Mouse (Mus musculus) adrenal gland, postnatal 4 days (tissue): Measurements from ENCODE around the gene Lrtm2. TPM values are rescaled to one million over a fixed set of nuclear protein-coding genes. Genes with fewer than 3 reads are reported as not detected.
"Not testable (repeated sequence)": the region's sequence is repeated elsewhere in the genome, so short reads cannot be mapped to it uniquely, and the experiment has no call there.

Source experiments
- DNase-seq, 2 experiments: peaks; one replicate each; pipeline ENCODE4 v3.0.0; 2021 to 2022; ENCODE audit warnings: low spot score in 2 of 2, mixed read lengths in 2 of 2
- long read RNA-seq, 2 experiments: library from polyadenylated mRNA; stranded (forward); transcript quantifications; one replicate each; pipeline ENCODE4 v2.0.0; 2021
- total RNA-seq, 2 experiments: library from RNA; stranded (reverse); gene quantifications; 2 replicates each; pipeline ENCODE4 v1.2.3; 2021

The Lrtm2 gene
- under 1 TPM; 0.25 to 0.87 TPM for total RNA-seq
- long read RNA-seq, experiment 1 = 0 reads
- long read RNA-seq, experiment 2 = 0 reads

DNA sequence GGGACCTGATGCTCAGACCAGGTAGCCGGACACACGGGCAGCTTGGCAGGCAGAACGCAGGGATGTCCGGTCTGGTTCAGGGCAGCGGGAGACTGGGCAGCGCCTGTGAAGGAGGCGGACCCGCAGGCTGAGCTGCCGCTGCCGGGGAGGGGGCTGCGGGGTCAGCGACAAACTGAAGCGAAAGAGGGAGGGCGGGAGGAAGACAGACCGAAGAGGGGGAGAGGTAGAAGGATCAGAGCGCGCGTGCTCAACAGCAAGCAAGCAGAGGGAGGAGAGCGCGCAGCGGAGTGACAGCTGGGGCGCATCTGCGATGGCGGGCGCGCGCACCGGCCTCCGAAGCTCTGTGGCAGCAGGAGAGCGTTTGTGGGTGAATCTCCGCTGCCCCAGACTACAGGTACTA lies at the start of gene Lrtm2:
TSS of gene Lrtm2 (minus strand) at position 261 of the 400 bp plus-strand sequence.
- DNase-seq = no peak

DNA sequence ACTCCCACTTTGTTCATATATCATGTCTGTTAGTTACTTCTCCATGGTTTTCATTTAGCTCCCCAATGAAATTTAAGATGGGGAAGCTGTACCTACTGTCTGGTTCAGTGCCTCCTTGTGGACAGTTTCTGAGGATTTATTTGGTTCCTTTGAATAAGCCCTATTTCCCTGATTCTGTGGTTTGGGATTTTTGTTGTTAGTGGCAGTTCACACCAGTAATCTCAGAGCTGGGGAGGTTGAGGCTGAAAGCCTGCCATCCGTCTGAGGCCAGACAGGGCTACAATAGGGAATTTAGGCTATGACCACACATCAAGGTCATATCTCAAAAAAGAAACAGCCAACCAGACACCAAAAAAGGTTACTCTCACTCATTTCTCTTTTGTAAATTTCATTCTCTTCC lies 48.1 kb upstream of the Lrtm2 start:
- no peak for DNase-seq

DNA sequence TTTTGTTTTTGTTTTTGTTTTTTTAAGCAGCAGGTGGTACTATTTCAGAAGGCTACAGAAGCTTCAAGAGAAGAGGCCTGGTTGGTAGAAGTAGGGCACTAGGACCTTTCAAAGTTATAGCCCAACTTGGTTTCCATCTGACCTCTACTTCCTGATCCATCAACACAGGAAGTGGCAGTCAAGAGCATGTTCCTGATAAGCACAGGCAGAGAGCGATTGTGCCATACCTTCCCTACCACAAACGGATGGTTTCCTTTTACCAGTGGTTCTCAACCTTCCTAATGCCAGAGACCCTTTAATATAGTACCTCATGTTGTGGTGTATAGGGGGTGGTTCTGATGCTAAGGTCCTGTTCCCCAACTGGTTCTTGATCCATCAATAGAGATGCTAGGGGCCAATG lies 47.0 kb upstream of the Lrtm2 start:
- DNase-seq = no peak

DNA sequence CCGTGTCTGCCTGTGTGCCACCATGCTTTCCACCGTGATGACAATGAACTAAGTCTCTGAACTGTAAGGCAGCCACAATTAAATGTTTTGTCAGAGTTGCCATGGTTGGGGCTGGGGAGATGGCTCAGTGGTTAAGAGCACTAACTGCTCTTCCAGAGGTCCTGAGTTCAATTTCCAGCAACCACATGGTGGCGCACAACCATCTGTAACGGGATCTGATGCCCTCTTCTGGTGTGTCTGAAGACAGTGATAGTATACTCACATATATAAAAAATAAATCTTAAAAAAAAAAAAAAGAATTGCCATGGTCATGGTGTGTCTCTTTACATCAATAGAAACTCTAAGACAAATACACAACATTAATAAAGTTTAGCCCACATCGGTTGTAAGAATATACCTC lies 44.5 kb upstream of the Lrtm2 start:
- no peak for DNase-seq

DNA sequence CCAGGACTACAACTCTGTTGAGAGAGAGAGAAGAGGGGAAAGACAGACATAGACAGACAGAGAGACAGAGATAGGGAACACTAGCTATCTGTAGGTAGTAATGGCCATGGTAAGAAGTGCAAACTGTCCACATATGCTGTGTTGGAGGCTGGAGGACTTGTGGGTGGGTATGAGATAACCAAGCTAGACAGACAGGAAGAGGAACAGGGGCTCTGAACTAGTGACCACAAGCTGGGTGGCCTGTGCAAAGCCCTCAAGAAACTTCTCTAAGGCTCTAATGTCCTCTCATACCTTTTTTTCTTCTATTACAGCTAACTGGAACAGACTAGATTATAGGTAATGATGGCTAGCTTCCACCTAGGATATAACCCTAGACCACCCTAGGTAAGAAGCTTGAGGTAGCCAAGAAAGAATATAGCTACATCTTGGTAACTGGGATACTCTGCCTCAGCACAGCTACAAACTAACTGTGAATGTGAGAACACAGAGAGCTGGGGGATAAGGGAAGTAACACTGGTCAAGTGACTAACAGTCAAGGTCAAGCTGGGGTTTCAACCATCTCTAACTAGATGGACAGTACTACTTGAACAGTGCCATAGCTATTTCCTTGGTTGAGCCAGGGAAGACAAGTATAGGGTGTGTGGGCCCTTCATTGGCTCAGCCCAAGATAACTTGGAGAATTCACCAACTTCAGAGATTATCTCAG lies 42.6 kb upstream of the Lrtm2 start:
- no peak for DNase-seq

DNA sequence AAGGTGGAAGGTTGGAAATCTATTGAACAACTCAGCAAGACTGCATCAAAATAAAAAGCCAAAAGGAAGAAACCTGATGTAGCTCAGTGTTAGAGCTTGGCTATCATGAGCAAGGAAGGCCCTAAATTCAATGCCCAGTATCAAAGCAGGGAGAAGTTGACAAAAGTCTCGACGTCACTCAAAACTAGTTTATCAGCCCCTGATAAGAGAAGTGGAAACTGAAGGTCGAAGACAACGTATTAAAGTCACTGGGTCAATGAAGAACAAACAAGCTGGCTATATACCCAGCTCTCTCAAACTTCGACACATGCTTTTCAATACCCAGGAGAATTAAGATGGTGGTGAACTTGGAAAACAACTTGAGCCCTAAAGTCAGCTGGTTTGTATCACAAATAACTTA lies 41.7 kb upstream of the Lrtm2 start:
- no peak for DNase-seq

DNA sequence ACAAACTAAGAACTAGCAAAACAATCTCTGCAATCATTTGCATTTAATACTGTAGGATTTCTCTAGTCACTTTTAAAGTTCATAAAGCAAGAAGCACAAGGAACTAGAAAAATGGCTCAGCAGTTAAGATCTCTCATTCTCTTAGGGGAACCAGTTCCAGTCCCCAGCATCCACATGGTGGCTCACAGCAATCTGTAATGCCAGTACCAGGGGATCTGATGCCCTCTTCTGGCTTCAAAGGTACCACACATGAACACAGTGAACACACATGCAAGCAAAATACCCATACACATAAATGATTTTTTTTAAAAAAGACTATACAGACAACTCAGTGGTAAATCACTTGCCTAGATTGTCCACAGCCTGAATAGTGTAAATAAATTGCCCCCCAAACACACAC lies 41.1 kb upstream of the Lrtm2 start:
- no peak for DNase-seq

DNA sequence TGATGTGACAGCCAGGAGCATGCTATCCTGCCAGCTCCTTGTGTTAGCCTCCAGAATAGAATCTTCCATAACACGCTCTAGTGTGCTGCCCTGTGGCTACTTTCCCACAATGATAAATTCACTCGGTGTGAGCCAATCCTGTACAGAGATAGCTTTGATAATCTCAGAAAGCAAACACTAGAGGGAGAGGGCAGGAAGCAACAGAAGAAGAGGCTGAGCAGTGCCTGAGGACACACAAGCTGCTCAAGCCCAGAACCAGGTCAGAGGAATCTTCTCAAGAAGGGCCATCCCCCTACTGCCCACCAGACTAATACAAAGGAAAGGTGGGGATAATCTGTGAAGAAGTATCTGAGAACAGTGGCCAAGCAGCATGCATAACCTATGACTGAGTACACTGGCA lies 36.8 kb upstream of the Lrtm2 start:
- no peak for DNase-seq

DNA sequence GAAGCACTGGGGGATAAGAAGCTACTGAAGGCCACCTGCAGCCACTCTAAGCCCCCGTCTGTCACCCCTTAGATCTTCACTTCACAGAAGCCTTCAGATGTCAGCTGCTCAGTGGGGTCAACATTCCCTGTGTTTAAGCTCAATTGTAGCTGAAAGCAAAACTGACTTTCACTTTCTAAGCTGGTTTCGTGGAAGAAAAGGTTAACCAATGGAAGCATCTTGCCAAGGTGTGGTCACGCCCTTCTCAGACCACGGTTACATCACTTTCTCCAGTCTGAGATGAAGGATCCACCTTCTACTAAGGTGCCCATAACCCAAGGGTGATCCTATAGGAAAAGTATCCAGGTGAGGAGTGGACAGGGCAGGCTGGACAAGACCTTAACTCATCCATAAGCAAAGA lies 36.2 kb upstream of the Lrtm2 start:
- not testable (repeated sequence) for DNase-seq

DNA sequence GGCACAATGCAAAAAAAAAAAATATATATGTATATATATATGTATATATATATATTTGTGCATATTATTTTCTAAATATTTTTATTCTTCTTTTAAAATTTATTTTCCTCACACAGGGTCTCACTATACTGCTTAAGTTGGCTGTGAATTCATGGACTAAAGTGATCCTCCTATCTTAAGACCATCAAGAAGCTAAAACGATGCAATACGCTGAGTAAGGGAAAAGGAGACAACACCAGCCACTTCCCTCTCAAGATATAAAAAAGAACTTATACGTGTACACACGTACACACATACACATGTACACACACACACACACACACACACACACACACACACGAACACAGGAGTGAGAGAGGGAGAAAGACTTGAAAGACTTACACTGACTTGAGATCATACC lies 33.0 kb upstream of the Lrtm2 start:
- no peak for DNase-seq

DNA sequence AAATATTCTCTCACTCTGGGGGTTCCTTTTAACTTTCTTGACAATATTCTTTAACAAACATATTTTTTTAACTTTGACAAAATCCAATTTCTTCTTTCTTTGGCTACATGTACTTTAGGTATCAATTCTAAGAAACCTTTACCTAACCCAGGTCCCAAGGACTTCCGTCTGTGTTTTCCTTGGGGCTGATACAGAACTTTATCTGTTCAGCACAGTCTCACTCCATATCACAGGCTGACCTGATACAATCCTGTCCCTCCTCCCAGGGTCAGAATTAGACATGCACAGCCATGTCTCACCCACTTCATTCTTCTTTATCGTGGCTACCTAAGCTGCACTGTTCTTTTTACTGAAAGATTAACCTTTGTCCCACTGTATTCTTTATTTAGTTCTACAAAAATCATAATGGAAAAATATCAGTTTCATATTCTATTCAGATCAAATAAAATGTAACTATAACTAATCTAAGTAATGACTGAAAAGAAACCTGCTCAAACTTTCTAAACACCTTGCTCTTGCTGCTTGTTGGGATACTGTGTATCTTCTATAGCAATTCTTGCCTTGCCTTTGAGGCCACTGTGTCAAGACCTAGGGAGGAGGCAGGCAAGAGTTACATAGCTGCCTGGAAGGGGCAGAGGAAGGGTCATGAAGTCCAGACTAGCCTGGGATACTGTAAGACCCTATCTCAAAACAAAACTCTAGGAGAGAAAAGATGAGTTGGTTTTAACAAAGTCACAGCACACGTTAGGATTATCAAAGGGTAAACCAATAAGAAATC lies 30.5 kb upstream of the Lrtm2 start:
- DNase-seq = no peak

DNA sequence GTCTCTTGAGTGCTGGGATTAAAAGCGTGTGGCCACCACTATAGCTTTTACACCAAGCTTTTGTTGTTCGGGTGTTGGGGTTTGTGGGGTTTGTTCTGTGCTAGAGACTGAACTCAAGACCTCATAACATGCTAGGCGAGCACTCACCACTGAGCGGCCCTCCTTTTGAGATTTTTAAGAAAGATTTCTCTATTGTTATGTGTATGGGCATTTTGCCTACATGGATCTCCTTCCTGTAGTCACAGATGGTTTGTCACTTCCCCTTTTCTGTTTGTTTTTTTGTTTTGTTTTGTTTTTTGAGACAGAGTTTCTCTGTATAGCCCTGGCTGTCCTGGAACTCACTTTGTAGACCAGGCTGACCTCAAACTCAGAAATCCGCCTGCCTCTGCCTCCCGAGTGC lies 29.7 kb upstream of the Lrtm2 start:
- DNase-seq = not testable (repeated sequence)

DNA sequence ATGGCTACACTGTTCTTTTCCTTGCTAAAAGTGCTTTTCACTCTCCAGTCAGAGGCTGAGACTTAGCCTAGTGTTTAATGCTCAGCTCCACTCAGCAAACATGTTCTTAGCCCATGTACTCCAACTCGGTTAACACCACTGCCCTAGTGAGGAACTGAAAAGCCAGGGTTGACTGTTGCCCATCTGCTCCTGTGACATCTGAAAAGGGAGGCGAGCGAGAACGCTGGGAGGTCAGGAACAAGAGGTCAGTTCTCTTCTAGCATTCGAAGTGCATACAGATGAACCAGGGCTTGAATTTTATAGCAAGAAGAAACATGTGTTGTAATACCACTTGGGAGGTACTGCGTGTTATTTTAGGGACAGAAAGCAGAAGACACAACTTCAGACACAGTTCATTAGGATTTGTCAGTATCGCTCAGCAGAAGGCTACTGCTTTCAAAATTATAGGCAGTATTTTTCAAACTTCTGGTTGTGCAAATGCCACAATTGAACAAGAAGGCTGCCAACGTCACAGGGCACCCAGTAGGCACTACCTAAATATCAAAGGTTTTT lies 27.5 kb upstream of the Lrtm2 start:
- no peak for DNase-seq

DNA sequence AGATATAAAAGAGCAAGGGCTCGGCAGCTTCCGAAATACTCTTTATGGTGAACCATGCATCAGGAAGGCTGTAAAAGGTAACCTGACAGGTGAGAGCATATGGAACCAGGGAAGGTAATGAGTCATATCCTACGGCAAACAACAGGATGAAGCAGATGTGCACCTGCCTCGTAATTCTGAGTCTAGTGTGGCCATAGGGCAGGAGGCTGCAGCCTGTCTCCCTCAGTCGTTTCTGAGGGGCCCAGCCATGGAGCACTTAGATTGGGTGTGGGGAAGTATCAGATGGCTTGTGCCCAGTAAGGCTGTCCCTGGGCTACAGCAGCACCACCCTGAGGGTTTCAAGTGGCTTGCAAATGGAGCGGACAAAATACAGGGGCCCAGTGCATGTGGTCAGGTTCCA lies 21.9 kb upstream of the Lrtm2 start:
- DNase-seq = no peak

DNA sequence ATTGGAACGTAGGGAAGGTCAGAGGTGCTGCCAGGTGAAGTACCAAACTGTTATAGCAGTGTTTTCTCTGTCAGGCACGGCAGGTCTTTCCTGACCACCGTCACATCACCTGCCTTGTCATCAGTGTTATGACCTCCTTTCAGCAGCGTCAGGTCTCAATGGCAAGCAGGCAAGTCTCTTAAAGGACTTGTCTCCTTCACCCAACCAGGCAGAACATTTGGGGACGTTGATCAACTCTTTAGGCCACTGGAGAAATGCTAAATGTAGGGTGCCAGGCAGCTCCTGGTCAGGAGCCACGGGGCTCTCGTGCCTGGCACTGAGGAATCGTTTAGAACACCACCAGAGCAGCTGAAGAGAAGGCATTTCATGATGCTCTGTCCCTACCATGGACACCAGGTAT lies 21.1 kb upstream of the Lrtm2 start:
- no peak for DNase-seq

DNA sequence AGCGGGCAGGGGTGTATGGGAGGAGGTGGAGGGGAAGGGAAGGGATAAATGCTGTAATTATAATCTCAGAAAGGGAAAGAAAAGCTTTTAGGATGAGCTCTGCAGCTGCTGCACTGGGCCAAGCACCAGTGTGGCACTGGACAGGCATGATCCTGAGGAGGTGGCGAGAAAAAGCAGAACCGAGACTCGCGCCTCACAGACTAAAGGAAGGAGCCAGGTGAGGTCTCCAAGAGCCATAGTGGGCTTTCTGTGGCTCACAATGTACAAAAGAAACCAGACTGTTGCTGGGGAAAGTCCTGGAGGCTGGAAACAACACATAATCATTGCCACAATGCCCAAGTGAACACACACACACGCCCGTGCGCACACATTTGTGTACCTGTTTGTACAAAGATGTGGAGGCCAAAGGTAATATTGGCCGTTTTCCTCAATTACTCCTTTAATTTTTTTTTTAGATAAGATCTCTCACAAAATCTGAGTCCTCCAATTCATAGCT lies 20.2 kb upstream of the Lrtm2 start:
- no peak for DNase-seq

DNA sequence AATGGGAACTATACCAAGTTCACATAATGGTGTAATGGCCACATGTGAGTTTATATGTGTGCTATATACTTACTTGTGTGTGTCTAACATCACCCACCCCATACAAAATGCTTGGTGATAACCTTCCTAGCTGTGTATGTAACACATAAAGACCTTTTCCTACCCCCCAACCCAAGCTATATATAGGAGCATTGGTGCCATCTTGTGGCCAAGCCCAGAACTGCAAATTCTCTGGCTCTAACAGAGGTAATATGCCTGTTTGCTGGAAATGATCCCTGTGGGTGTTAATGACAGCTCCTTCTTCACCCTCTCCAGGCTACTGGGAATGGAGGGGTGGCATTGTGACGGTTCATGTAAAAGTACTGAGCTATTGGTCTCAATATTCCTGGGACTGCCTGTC lies 17.7 kb upstream of the Lrtm2 start:
- peak; percentile 46 to 58 for DNase-seq

DNA sequence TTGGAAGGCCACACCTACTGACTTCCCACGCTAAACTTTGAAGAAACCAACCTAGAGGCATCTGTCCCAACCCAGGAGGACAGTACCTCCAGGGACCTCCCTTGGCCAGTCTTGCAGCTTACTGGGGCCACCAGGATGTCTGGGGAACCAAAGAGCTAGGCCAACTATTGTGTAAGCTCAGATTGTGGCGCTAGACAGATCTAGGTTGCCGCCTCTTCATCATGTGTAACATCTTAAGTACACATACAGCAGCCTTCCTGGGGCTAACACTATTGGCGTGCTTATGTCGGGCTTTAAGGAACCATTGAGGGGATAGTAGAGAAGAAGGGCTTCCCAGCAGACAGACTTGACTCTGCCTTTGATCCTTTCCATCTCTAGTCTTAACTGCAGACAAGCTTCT lies 17.2 kb upstream of the Lrtm2 start:
- DNase-seq = no peak

DNA sequence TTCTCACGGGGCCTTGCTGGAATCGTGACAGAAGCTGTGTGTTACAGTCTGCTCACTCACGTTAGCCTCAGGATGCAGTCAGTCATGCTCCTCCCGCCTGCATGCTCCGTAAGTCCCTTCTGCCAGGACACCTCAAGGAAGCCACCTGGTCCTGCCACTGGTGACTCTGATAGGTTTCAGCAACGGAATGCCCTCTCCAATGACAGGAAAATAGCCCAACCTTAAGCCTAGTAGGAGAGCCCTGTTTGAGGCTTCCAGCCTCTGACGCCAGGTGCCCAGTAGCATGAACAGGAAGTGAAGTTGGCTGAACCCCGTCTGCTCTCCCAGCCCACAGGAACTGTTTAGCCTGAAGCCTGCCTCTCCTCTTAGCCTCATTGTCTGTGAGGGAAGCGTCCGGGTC lies 15.7 kb upstream of the Lrtm2 start:
- DNase-seq = no peak

DNA sequence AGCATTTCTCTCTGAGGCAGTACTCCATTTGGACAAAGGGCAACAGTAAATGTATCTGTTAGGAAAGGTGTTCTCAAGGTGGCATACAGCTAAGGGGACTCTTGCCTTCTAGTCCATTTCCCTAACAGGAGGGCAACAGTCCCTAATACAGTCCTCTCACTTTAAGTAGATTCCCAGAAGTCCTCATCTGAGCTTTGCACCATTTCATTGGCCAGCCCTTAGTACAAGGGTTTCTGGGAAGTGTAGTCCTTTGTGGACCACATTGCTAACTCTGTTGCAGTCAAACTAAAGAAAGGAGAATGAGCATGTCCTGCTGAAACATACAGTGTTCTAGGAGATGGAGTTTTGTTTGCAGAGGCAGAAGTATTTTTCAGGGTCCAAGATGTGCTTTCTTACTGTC lies 10.8 kb upstream of the Lrtm2 start:
- DNase-seq = no peak

DNA sequence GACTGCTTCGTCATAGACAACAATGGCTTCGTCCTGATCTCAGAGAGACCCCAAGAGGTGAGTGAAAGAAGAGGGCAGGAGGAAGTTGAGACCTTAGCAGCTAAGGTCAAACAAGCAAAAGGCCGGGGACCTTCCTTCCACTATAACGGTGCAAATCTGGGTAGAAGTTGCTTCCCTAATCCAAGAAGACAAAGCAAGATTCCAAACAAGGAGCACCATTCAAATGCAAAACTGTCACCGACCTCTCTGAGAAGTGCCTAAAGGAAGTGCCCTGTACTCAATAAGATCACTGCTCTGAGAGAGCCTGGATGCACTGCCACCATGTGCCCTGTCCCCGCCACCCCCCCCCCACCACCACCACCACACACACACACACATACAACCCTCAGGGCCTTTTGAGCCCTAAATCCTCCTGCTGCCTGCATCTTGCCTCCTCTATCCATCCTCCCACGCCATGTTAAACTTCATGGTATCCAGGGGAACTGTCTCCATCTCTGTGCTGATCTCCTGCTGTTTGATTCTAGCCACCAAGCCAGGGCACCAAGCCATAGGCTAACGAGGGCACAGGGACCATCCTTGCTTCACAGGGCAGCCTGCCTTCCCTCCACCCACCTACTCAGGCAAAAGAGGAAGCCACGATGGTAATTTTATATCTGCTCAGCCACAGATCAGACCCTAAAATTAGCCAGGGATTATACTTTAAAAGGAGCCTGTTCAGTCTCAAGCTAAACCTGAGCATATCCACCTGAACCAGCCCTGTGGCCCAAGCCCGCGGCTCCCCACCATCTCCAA lies 7.8 kb upstream of the Lrtm2 start:
- DNase-seq = no peak

DNA sequence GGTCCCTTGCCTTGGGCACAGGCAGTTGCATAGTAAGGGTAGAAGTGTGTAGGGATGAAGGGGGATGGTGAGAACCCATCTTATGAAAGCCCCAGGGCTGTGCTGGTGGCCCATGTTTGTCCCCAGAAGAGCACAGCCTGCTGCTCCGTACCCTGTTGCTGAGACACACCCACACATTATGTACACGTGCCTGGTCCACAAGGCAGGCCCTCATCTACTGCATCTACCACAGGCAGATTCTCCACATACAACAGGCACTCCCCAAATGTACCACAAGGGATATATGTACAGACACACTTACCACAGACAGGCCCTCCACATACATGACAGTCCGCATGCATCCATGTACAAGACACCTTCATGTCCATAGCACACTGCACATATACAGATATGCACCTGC lies 6.7 kb upstream of the Lrtm2 start:
- DNase-seq = no peak
